Mouse (Mus musculus): ENCODE results near the gene Cpeb4. TPM values are rescaled to one million over a fixed set of nuclear protein-coding genes. Genes with fewer than 3 reads are reported as not detected.

Gene Cpeb4
- total and polyA plus RNA-seq, 3 experiments = 13.8 to 23.9 (median 20.1) TPM

GRCm38 (mm10) chr11:31867976-31868375, 4.0 kb upstream of the Cpeb4 start:
- peaks cover 17% of the 10 kb centered on the region for H3K79me2 ChIP-seq (replicated peaks; ENCODE audit: control insufficient read depth, extremely low read depth, insufficient read depth, poor library complexity, severe bottlenecking)
- in situ Hi-C loops (cut with MboI; ENCODE audit: low pct_ligation_motif_present, low pct_unique_long_range_greater_than_20kb, low sequenced_read_pairs) (no loop called here), dilution Hi-C loops (cut with MboI; ENCODE audit: extremely low pct_ligation_motif_present, extremely low pct_unique_long_range_greater_than_20kb, low sequenced_read_pairs) (no loop called here)
- H3K9me3 ChIP-seq (replicated peaks; ENCODE audit: low read length) = no peaks in the 10 kb centered on the region
- H3K36me3 ChIP-seq (replicated peaks in 1 of 2; ENCODE audit: control insufficient read depth in 1 of 2, insufficient read depth in 1 of 2, low read length in 1 of 2) = peaks cover 0 to 3% of the 10 kb centered on the region in 2 experiments
- TF ChIP-seq NRF1 (IDR thresholded peaks at IDR 0.05; ENCODE audit: low read depth, low read length) (no peak), JUND (conservative IDR thresholded peaks at IDR 0.05; ENCODE audit: low read depth, low read length) (peak; percentile 55; the same call in 1 of the 2 replicates)
- H3K4me2 ChIP-seq (ENCODE audit: insufficient read depth, low read depth, poor library complexity, severe bottlenecking) = no peak overlapping the region
- H3K4me3 ChIP-seq (replicated peaks in 1 of 3; ENCODE audit: low read depth in 2 of 3, low read length in 2 of 3, poor library complexity in 1 of 3) = no peak overlapping the region
- H3K27ac ChIP-seq (ENCODE audit: insufficient read depth, low read depth) = no peak overlapping the region
- DNase-seq (ENCODE audit: extremely low read depth) = peak; percentile 18
- no peak overlapping the region for H3K9ac ChIP-seq (ENCODE audit: insufficient read depth, low read depth)
- peaks cover 2% of the 10 kb centered on the region for H3K27me3 ChIP-seq (replicated peaks)
- H3K4me1 ChIP-seq (ENCODE audit: control insufficient read depth in 1 of 2, insufficient read depth in 2 of 2) = peaks cover 8 to 22% of the 10 kb centered on the region in 2 experiments; a peak in 3 of 4 replicates

- DNase-seq (ENCODE audit: extremely low read depth) = peak; percentile 100
- Histone ChIP-seq H3K36me3 (replicated peaks in 1 of 2; ENCODE audit: control insufficient read depth in 1 of 2, insufficient read depth in 1 of 2, low read length in 1 of 2) (peaks cover 0 to 6% of the 10 kb centered on the region in 2 experiments), H3K27ac (ENCODE audit: insufficient read depth, low read depth) (peak overlapping the region; percentile 90), H3K4me3 (replicated peaks in 1 of 3; ENCODE audit: low read depth in 2 of 3, low read length in 2 of 3, poor library complexity in 1 of 3) (peak overlapping the region; percentile 75 to 88 (median 82)), H3K9me3 (replicated peaks; ENCODE audit: low read length) (no peaks in the 10 kb centered on the region), H3K4me2 (ENCODE audit: insufficient read depth, low read depth, poor library complexity, severe bottlenecking) (peak overlapping the region; percentile 83), H3K79me2 (replicated peaks; ENCODE audit: control insufficient read depth, extremely low read depth, insufficient read depth, poor library complexity, severe bottlenecking) (peaks cover 32% of the 10 kb centered on the region), H3K4me1 (ENCODE audit: control insufficient read depth in 1 of 2, insufficient read depth in 2 of 2) (peaks cover 8 to 32% of the 10 kb centered on the region in 2 experiments; a peak in 3 of 4 replicates), H3K9ac (ENCODE audit: insufficient read depth, low read depth) (peak overlapping the region; percentile 91), H3K27me3 (replicated peaks) (peaks cover 1% of the 10 kb centered on the region)
- TF ChIP-seq GABPA (IDR thresholded peaks at IDR 0.05; ENCODE audit: insufficient replicate concordance, low read depth, low read length) (no peak; the same call in 1 of the 2 replicates), MAZ (IDR thresholded peaks at IDR 0.05; ENCODE audit: low read depth, low read length) (peak; percentile 12; the same call in 1 of the 2 replicates), ETS1 (conservative IDR thresholded peaks at IDR 0.05; ENCODE audit: low read depth, low read length) (peak; percentile 28), SIN3A (IDR thresholded peaks at IDR 0.05; ENCODE audit: low read length) (peak; percentile 100), USF1 (IDR thresholded peaks at IDR 0.05; ENCODE audit: low read depth, low read length) (peak; percentile 95), POLR2A (IDR thresholded peaks at IDR 0.05; ENCODE audit: low read depth, low read length) (peak; percentile 67), EP300 (IDR thresholded peaks at IDR 0.05; ENCODE audit: low read length) (no peak; the same call in 1 of the 2 replicates), ELF1 (IDR thresholded peaks at IDR 0.05; ENCODE audit: low read depth, low read length) (peak; percentile 97), BHLHE40 (IDR thresholded peaks at IDR 0.05; ENCODE audit: low read depth, low read length) (peak; percentile 93), RAD21 (IDR thresholded peaks at IDR 0.05; ENCODE audit: low read depth, low read length) (no peak; the same call in 1 of the 2 replicates), MYC (IDR thresholded peaks at IDR 0.05; ENCODE audit: low read depth, low read length) (peak; percentile 85; the same call in 1 of the 2 replicates), USF2 (conservative IDR thresholded peaks at IDR 0.05; ENCODE audit: low read depth, low read length) (peak; percentile 95), POLR2AphosphoS2 (IDR thresholded peaks at IDR 0.05; ENCODE audit: low read depth, low read length) (peak; percentile 67; the same call in 1 of the 2 replicates), ZKSCAN1 (IDR thresholded peaks at IDR 0.05; ENCODE audit: borderline replicate concordance, low read depth, low read length) (no peak), KAT2A (IDR thresholded peaks at IDR 0.05; ENCODE audit: insufficient replicate concordance, low read length) (peak; percentile 74; the same call in 1 of the 2 replicates), NELFE (IDR thresholded peaks at IDR 0.05; ENCODE audit: low read depth, low read length) (peak; percentile 81), PAX5 (IDR thresholded peaks at IDR 0.05; ENCODE audit: low read length) (no peak), TCF12 (IDR thresholded peaks at IDR 0.05; ENCODE audit: low read depth, low read length) (peak; percentile 94), MXI1 (IDR thresholded peaks at IDR 0.05; ENCODE audit: low read depth, low read length) (peak; percentile 75), MEF2A (IDR thresholded peaks at IDR 0.05; ENCODE audit: borderline replicate concordance, low read depth, low read length) (peak; percentile 46; the same call in 1 of the 2 replicates), E2F4 (IDR thresholded peaks at IDR 0.05; ENCODE audit: insufficient replicate concordance, low read depth, low read length) (0 out of 2 replicates have a peak, but pooled peaks have one; percentile 25), NRF1 (IDR thresholded peaks at IDR 0.05; ENCODE audit: low read depth, low read length) (peak; percentile 87), HCFC1 (IDR thresholded peaks at IDR 0.05; ENCODE audit: low read depth, low read length) (peak; percentile 92), MAX (IDR thresholded peaks at IDR 0.05; ENCODE audit: low read length) (peak; percentile 95), RCOR1 (conservative IDR thresholded peaks at IDR 0.05; ENCODE audit: low read depth, low read length) (peak; percentile 94), TBP (conservative IDR thresholded peaks at IDR 0.05; ENCODE audit: low read depth, low read length) (peak; percentile 73)
- dilution Hi-C loops (cut with MboI; ENCODE audit: extremely low pct_ligation_motif_present, extremely low pct_unique_long_range_greater_than_20kb, low sequenced_read_pairs) (no loop called here), in situ Hi-C loops (cut with MboI; ENCODE audit: low pct_ligation_motif_present, low pct_unique_long_range_greater_than_20kb, low sequenced_read_pairs) (no loop called here)
Measured at GRCm38 (mm10) chr11:31870285-31871010, 1.6 kb upstream of the Cpeb4 start.
